Mouse (Mus musculus): ENCODE measurements around the gene Dlg1.

Dlg1 gene

DNA sequence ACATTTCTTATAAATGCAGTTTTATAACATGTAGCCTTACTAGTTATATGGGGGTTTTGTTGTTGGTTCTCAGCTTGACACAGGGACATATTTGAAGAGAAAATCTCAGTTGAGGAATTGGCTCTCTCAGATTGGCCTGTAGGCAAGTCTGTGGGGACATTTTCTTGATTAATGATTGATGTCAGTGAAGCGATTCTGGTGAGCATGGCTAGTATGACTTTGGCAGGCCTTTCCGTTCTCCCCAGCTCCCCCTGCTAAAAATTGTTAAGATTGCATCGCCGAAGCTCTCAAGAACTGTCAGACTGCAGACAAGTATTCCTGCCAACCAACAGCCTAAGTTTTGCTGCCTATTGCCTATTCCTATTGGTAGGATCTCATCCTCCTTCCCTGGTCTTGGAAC is 73.8 kb downstream of the Dlg1 start:
- no peak for DNase-seq (ENCODE audit: low spot score)

DNA sequence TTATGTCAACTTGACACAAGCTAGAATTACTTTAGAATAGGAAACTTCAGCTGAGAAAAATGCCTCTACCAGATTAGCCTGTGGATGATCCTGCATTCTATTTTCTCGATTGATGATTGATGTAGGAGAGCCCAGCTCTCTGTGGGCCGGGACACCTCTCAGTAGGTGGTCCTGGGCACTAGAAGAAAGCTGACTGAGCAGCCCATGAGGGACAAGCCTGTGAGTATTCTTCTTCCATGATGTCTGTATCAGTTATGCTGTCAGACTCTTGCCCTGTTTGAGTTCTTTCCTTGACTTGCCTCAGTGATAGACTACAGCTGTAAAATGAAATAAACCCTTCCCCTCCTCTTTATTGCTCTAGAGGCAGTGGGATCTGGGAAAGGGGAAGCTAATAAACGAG is 74.5 kb downstream of the Dlg1 start:
- DNase-seq (ENCODE audit: low spot score), result no peak

GRCm38 (mm10) chr16:31740271-31740670 is 77.0 kb downstream of the Dlg1 start:
- no peak for DNase-seq (ENCODE audit: low spot score)

DNA sequence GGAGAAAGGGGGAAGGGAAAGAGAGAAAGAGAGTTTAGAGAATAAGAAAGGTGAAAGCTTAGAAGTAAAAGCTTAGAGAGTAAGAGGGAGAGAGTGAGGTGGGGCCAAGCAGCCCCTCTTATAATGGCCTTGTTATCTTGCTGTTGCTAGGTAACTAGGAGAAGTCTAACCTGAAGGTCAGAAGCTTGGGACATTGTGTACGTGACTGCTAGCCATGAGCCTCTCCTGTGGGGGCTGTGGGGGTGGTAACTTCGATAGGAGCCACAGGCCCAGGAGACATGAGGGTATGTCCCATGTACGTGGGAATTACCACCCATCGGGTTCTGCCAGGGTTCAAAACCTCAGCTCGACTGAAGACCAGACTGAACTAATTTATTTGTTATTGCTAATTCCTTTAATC is 77.5 kb downstream of the Dlg1 start:
- DNase-seq (ENCODE audit: low spot score), result no peak

- peak; percentile 80 for DNase-seq (ENCODE audit: low spot score)
Observed at GRCm38 (mm10) chr16:31750526-31750925, 87.3 kb downstream of the Dlg1 start.

DNA sequence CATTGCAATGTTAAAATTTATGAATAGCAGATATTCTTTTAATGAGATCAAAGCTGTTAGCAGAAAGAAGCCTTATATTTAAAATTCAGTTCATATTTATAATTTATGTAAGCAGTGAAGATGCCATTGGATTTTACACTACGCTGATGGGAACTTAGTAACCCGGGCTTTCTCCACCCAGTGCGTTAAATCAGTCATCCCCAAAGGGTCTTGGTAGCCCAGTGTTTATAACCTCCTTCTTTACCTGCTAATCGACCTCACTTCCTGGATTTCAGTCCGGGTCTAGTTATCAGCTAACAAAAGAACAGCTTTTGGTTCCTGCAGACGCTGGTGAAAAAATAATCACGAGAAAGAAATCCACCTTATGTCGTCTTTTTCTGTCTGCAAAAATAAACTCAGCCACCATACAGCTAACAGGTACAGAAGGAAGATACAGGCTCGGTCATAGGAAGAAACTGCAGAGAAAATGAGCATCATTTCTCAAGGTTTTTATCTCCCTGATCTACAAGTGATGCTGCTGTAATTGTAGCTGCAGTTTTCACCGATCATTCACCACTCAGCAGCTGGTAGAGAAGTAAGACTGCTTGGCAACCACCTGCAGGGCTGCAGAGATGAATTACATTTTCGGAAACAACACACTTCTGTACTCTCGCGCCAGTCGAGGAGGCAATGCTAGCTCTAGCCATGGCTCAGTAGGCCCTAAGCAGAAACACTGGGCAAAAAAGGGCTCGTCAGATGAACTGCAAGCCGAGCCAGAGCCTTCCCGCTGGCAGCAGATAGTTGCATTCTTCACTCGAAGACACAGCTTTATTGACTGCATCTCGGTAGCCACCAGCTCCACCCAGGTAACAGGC is 91.2 kb downstream of the Dlg1 start:
- peak; percentile 42 for DNase-seq (ENCODE audit: low spot score)

GRCm38 (mm10) chr16:31755053-31755452 is 91.8 kb downstream of the Dlg1 start:
- DNase-seq (ENCODE audit: low spot score), result no peak

- DNase-seq (ENCODE audit: low spot score), result no peak
Observed at GRCm38 (mm10) chr16:31756436-31756835, 93.2 kb downstream of the Dlg1 start.

- DNase-seq (ENCODE audit: low spot score), result no peak
Observed at GRCm38 (mm10) chr16:31757606-31758005, 94.4 kb downstream of the Dlg1 start.

GRCm38 (mm10) chr16:31759416-31759815 is 96.2 kb downstream of the Dlg1 start:
- DNase-seq (ENCODE audit: low spot score), result no peak

- DNase-seq (ENCODE audit: low spot score), result no peak
Observed at GRCm38 (mm10) chr16:31766298-31766697, 103.1 kb downstream of the Dlg1 start.

DNA sequence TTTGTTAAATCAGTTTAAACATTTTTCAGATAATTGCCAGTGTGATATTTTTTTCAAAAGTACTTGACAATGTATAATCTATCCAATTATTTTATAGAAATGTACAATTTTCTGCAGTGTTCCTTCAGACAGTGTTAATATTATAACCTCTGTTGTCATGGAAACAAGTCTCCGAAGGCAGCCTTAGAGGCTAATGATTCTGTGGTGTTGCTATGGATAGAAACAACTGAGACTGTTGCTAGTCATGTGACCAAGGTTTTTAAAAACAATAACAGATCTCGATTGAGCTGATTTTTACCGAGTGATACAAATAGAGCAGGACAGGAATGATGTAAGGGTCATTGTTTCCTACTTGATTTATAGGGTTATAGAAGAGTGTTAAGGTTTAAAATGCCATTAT is 103.5 kb downstream of the Dlg1 start:
- peak; percentile 50 for DNase-seq (ENCODE audit: low spot score)

GRCm38 (mm10) chr16:31775924-31776323 is 112.7 kb downstream of the Dlg1 start:
- DNase-seq (ENCODE audit: low spot score), result no peak

DNA sequence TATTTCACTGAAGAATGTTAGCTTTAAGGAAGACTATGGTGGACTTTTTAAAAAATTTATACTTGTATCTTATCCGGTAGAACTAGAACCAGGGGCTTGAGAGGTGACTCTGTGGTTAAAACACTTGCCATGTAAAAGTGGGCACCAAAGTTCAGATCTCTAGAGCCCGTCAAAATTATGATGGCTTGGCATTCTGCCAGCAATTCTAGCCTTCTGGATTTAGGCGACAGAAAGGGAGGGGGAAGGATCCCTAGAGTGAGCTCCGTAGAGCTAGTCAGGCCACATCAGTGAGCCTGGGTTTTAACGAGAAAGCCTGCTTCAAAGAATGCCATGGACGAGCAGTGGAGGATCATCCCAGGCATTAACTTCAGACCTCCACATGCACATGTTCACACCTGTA is 117.8 kb downstream of the Dlg1 start:
- DNase-seq (ENCODE audit: low spot score), result no peak

DNA sequence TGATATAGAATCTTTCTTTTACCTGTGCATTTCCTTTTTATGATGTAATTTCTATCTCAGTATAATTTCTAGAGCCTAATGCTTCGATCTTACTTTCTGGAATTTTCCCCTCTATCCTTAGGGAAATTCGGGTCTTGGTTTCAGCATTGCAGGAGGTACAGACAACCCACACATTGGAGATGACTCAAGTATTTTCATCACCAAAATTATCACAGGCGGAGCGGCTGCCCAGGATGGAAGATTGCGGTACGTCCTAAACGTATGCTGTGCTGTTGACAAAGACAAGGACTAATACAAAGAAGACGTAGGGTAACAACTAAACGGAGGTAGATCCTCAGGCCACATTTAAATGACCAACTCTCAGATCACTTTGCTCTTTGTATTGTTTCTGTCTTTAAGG is 126.8 kb downstream of the Dlg1 start:
- no peak for DNase-seq (ENCODE audit: low spot score)

DNA sequence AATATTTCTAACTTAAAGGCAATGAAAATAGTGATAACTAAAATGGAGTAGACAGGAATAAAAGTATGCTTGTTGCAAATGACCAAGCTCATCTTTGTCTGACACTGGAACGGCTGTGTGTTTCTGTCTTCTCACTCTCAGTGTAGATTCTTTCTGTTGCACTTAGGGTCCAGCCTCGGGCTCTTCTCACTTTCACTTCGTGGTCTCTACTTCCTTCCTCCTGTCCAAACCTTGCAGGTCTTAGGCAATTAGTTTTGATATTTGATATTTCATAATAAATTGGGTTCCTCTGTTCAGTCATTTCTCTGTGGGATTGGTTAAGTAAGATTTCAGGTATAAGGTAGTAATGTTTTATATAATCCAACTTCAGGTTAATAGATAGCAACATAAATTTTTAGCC is 140.4 kb downstream of the Dlg1 start:
- DNase-seq (ENCODE audit: low spot score), result no peak

- peak; percentile 80 for DNase-seq (ENCODE audit: low spot score)
Observed at GRCm38 (mm10) chr16:31826049-31826448, 162.8 kb downstream of the Dlg1 start.

GRCm38 (mm10) chr16:31830726-31831125 is 167.5 kb downstream of the Dlg1 start:
- no peak for DNase-seq (ENCODE audit: low spot score)

DNA sequence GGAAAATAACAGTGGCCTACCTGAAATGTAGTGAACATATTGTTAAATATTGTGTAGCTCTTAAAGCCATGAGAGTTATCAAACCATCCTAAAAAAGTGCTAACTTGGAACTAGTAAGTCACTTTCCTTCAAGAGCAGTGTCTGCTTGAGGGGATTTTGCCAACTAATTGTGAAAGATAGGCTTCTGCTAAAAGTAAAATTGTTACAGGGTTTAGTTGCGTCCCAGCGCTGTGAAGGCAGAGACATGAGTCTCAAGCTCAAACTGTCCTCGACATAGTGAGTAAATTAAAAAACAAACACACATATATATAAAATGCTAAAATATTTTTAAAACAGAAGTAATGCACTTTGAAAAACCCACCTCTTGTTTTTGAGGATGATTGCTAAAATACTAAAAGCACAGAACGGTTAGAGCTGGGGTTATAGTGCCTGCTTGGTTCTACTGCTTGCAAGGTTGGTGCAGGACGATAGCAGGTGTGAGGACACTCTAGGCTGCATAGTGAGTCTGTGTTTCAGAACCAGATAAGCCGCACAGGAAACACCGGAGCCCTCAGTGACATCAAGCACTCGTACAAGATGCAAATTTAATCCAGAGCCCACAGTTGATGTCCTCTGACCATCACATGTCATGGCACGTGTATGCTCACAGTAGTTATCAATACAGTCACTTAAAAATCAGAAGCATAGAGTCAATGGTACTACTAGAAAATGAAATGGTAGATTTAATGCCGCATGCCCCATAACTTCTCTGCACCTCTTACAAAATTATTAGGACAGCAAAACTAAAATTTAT is 169.6 kb downstream of the Dlg1 start:
- DNase-seq (ENCODE audit: low spot score), result no peak

DNA sequence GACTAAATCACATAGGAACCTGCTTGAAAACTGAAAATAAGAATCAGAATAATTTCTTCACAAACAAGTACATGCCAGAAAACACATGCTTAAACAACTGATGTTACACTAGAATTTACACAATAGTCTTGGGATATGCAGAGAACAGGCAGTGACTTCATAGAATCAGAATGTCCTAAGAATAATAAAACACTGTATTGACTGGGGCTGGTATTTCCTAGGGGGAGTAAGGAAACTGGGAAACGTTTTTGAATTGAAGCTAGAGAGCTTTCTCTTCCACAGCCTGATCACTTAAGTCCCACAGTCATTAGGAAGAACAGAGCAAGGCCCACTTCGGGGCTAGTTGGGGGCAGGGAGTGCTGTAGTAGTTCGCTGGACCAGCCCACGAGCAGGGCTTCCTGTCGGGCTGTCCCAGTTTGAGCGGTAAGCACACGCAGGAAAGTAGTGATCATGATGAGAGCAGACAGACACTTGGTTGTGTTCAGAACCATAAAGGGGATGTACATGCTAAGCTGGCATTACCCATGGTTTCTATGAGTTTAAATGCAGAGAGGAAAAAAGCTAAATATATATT is 170.9 kb downstream of the Dlg1 start:
- DNase-seq (ENCODE audit: low spot score), result peak; percentile 73

DNA sequence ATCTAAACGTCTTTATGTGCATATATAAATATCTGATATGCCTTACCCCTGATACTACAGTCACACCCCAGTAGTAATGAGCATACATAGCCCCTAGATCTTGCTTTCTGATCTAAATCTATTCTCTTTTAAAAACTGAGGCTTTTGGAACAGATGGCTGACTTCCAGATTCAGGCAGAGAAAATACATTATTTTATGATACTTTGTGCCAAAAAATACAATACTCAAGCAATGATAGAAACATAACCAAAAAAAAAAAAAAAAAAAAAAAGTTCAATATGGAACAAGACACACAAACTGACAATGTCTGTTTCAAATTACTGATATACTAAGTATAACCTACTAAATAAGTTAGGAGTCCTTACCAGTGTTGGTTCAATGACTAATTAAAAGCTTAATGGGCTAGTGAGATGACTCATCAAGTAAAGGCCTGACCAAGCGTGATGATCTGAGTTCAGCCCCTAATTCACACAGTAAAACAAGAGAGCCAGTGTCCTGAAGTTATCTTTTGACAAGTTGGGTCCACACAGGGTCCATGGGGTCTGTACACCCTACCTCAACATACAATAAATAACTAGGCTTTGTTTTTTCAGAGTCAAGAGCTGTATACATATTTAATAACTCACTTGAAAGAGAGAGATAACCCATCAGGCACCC is 171.5 kb downstream of the Dlg1 start:
- DNase-seq (ENCODE audit: low spot score), result peak; percentile 72

DNA sequence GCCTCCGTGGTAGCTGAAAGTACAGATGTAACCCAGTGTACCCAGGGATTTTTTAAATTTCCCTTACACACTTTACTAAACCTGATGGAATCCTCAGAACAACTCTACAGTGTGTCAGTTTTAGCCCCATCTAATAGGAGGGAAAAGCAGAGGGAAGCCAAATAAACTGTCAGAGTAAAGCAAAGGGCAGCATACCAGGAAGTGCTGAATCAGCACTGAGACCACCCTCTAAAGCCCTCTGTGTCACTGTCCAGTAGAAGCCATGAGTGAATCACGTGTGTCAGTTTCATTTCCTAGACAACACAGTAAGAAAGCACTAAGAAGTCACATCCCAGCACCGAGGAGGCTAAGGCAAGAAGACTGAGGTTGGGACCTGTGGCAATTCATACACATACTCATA is 174.1 kb downstream of the Dlg1 start:
- no peak for DNase-seq (ENCODE audit: low spot score)
